Mouse (Mus musculus) neural tube, embryonic 12.5 days (tissue): Measurements from ENCODE around the gene Spem2. TPM values are rescaled to one million over a fixed set of nuclear protein-coding genes. Genes with fewer than 3 reads are reported as not detected.
"Not testable (repeated sequence)": the region's sequence is repeated elsewhere in the genome, so short reads cannot be mapped to it uniquely, and the experiment has no call there.

Source experiments
- ATAC-seq: fragments of 200-750 bp; cut with Nextera tagmentation; 2 replicates; pipeline ENCODE4 v1.8.0; 2017; ENCODE audit warnings: low read depth, mild to moderate bottlenecking, moderate TSS enrichment, moderate library complexity; ENCODE audit not compliant: low FRiP score
- H3K27ac ChIP-seq: fragments of 300-500 bp; sonication (generic); 2 replicates; pipeline ENCODE4 v1.5.1; 2016
- H3K27me3 ChIP-seq: fragments of 300-500 bp; sonication (generic); replicated peaks from 2 replicates; pipeline ENCODE4 v1.6.1; 2016; ENCODE audit warnings: mild to moderate bottlenecking
- H3K36me3 ChIP-seq: fragments of 300-500 bp; sonication (generic); 2 replicates; pipeline ENCODE4 v1.6.1; 2016; ENCODE audit warnings: mild to moderate bottlenecking
- H3K4me1 ChIP-seq: fragments of 300-500 bp; sonication (generic); 2 replicates; pipeline ENCODE4 v1.6.1; 2016
- H3K4me2 ChIP-seq: fragments of 300-500 bp; sonication (generic); replicated peaks from 2 replicates; pipeline ENCODE4 v1.6.1; 2016; ENCODE audit warnings: mild to moderate bottlenecking
- H3K4me3 ChIP-seq: fragments of 300-500 bp; sonication (generic); 2 replicates; pipeline ENCODE4 v1.5.1; 2016
- H3K9ac ChIP-seq: fragments of 300-500 bp; sonication (generic); 2 replicates; pipeline ENCODE4 v1.6.1; 2016; ENCODE audit warnings: mild to moderate bottlenecking
- H3K9me3 ChIP-seq: fragments of 300-500 bp; sonication (generic); 2 replicates; pipeline ENCODE4 v1.6.1; 2016; ENCODE audit warnings: mild to moderate bottlenecking
- WGBS: fragments of 180-500 bp; shearing (Covaris S2); methylation state at CpG from one replicate; pipeline ENCODE4 v1.1.7; 2016; 5-methylcytosine and 5-hydroxymethylcytosine counted together
- polyA plus RNA-seq: library from polyadenylated mRNA; unstranded; fragments of >200 nt; fragmentation: Nextera tagmentation; extraction: Ambion mirVana; gene quantifications from 2 replicates; pipeline ENCODE4 v1.2.1, GENCODE M21; 2016

The Spem2 gene
- polyA plus RNA-seq, result not detected in 2 replicates

DNA sequence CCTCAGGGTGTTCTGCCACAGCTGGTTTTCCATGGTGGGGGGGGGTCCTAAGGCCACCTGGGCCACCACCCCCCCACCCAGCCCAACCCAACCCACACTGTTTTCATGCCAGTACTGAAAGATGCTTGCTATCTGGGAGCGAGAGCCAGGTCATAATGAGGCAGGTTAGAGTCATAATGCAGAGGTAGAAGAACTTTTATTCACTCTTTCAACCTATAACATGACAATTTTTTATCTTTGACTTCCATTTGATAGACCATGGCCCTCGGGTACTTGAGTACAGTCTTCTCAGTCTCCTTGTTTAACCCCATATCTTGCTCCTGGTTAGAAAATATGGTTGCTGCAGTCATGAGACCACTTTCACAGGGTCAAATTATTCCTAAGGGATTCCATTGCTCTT is at the start of gene Spem2:
TSS of gene Spem2 (minus strand) at position 101 of the 400 bp plus-strand sequence.
- Histone ChIP-seq H3K9ac (no peak within 1 kb of the TSS), H3K36me3 (no peaks in the 10 kb centered on the region), H3K9me3 (peaks cover 12% of the 10 kb centered on the region; the same call in 1 of the 2 replicates), H3K4me1 (no peaks in the 10 kb centered on the region), H3K27ac (no peak within 1 kb of the TSS), H3K4me3 (no peak within 1 kb of the TSS), H3K4me2 (no peak within 1 kb of the TSS), H3K27me3 (no peaks in the 10 kb centered on the region)
- ATAC-seq, result no peak
- WGBS, result 81% methylated on average over 2 of the region's 2 CpGs

DNA sequence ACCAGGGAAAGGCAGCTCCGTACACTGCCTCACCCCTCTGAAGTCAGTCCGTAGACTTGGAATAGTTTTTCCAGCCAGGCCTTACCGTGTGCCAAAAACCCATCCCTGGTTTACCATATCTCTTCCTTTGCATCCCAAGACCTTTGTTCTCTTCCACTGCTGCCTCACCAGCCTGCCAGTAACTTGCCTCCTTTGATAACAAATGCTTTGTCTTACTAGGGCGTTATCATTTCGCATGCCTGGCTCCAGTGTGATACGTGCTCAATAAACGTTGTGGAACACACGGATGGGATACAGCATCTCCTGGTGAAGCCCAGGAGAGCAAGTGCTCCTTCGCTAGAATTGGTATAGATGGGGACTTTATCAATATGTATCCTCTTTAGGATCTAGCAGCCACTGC is 49.1 kb upstream of the Spem2 start:
- Histone ChIP-seq H3K4me2 (no peak overlapping the region), H3K4me1 (no peaks in the 10 kb centered on the region), H3K9ac (no peak overlapping the region), H3K4me3 (no peak overlapping the region), H3K36me3 (no peaks in the 10 kb centered on the region), H3K27ac (no peak overlapping the region), H3K27me3 (no peaks in the 10 kb centered on the region), H3K9me3 (no peaks in the 10 kb centered on the region)
- 68% methylated on average over 9 of the region's 9 CpGs for WGBS
- no peak for ATAC-seq

DNA sequence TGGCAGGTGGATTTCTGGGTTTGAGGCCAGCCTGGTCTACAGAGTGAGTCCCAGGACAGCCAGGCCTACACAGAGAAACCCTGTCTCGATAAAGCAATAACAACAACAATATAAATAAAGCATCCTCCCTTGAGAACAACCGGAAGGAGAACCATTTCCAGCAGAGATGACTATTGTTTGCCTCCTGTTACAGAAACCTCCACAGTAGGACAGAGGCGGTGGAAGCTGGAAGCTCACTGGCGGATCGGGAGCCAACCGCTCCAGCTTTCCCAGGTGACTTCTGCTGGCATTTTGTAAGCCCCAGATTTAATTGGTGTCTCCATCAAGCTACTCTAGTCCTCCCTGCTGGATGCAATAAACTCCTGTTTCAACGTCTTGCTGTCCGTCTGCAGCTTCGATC is 47.3 kb upstream of the Spem2 start:
- Histone ChIP-seq H3K36me3 (no peaks in the 10 kb centered on the region), H3K4me3 (no peak overlapping the region), H3K27ac (no peak overlapping the region), H3K9me3 (no peaks in the 10 kb centered on the region), H3K27me3 (no peaks in the 10 kb centered on the region), H3K4me1 (no peaks in the 10 kb centered on the region), H3K9ac (no peak overlapping the region), H3K4me2 (no peak overlapping the region)
- 82% methylated on average over 9 of the region's 9 CpGs for WGBS
- ATAC-seq, result no peak

- ATAC-seq, result no peak
- Histone ChIP-seq H3K36me3 (no peaks in the 10 kb centered on the region), H3K4me3 (no peak overlapping the region), H3K9ac (no peak overlapping the region), H3K9me3 (no peaks in the 10 kb centered on the region), H3K27me3 (peaks cover 6% of the 10 kb centered on the region; the same call in 1 of the 2 replicates), H3K27ac (no peak overlapping the region), H3K4me1 (no peaks in the 10 kb centered on the region), H3K4me2 (no peak overlapping the region)
- WGBS, result 54% methylated on average over 8 of the region's 8 CpGs
Observed at GRCm38 (mm10) chr11:69864138-69864860, 46.0 kb upstream of the Spem2 start.

DNA sequence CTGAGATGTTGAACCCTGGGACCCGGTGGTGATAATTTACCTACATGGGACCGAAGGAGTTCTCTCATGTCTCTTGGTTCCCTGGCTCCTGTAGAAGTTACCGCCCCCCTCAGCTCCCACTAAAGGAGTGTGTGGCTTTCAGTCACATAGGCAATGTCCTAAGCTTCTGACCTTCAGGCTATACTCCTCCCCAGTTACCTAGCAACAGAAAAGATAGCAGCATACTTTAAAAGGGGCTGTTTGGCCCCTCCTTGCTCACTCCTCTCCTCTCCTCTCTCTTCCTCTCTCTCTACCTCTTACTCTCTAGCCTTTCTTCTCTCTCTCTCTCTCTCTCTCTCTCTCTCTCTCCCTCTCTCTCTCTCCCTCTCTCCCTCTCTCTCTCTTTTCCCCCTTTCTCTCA is 45.5 kb upstream of the Spem2 start:
- not testable (repeated sequence) for H3K9ac ChIP-seq, H3K36me3 ChIP-seq, H3K4me1 ChIP-seq, H3K27ac ChIP-seq, ATAC-seq, H3K4me2 ChIP-seq, H3K4me3 ChIP-seq, H3K9me3 ChIP-seq
- peaks cover 12% of the 10 kb centered on the region for H3K27me3 ChIP-seq
- WGBS, result 81% methylated on average over 3 of the region's 3 CpGs

- H3K36me3 ChIP-seq, result no peaks in the 10 kb centered on the region
- no peak within 1 kb of the TSS for H3K4me2 ChIP-seq
- H3K27ac ChIP-seq, result no peak within 1 kb of the TSS
- H3K4me1 ChIP-seq, result peaks cover 2% of the 10 kb centered on the region
- H3K4me3 ChIP-seq, result no peak within 1 kb of the TSS
- H3K9ac ChIP-seq, result no peak within 1 kb of the TSS
- H3K27me3 ChIP-seq, result peaks cover 24% of the 10 kb centered on the region
- no peaks in the 10 kb centered on the region for H3K9me3 ChIP-seq
- 19% methylated on average over 30 of the region's 30 CpGs for WGBS
- no peak for ATAC-seq
Observed at GRCm38 (mm10) chr11:69858113-69858998, 40.1 kb upstream of the Spem2 start, which contains the start of gene Tnk1. Tnk1 (minus strand) TSS chr11:69858730.

- Histone ChIP-seq H3K4me1 (peaks cover 8% of the 10 kb centered on the region), H3K36me3 (peaks cover 20% of the 10 kb centered on the region), H3K9ac (no peak overlapping the region), H3K4me2 (0 out of 2 replicates have a peak overlapping the region, but pooled peaks have one; percentile 16), H3K27me3 (peaks cover 24% of the 10 kb centered on the region), H3K4me3 (no peak overlapping the region), H3K9me3 (no peaks in the 10 kb centered on the region), H3K27ac (no peak overlapping the region)
- no peak; the same call in 1 of the 2 replicates for ATAC-seq
- WGBS, result 25% methylated on average over 16 of the region's 16 CpGs
Observed at GRCm38 (mm10) chr11:69855347-69855746, 37.1 kb upstream of the Spem2 start.

GRCm38 (mm10) chr11:69854680-69855079 is 36.4 kb upstream of the Spem2 start:
- WGBS, result 86% methylated on average over 10 of the region's 10 CpGs
- no peak for ATAC-seq
- no peak overlapping the region for H3K27ac ChIP-seq

GRCm38 (mm10) chr11:69853994-69854393 is 35.7 kb upstream of the Spem2 start:
- WGBS, result 68% methylated on average over 7 of the region's 7 CpGs
- no peak for ATAC-seq
- Histone ChIP-seq H3K4me1 (peaks cover 8% of the 10 kb centered on the region), H3K4me3 (no peak overlapping the region), H3K36me3 (peaks cover 33% of the 10 kb centered on the region), H3K27ac (no peak overlapping the region), H3K9ac (no peak overlapping the region), H3K27me3 (peaks cover 15% of the 10 kb centered on the region), H3K4me2 (no peak overlapping the region), H3K9me3 (no peaks in the 10 kb centered on the region)

More at GRCm38 (mm10) chr11:69854680-69855079, 36.4 kb upstream of the Spem2 start:
- peaks cover 8% of the 10 kb centered on the region for H3K4me1 ChIP-seq
- no peaks in the 10 kb centered on the region for H3K9me3 ChIP-seq
- H3K36me3 ChIP-seq, result peaks cover 27% of the 10 kb centered on the region
- H3K9ac ChIP-seq, result no peak overlapping the region
- no peak overlapping the region for H3K4me2 ChIP-seq
- H3K4me3 ChIP-seq, result no peak overlapping the region
- H3K27me3 ChIP-seq, result peaks cover 21% of the 10 kb centered on the region

DNA sequence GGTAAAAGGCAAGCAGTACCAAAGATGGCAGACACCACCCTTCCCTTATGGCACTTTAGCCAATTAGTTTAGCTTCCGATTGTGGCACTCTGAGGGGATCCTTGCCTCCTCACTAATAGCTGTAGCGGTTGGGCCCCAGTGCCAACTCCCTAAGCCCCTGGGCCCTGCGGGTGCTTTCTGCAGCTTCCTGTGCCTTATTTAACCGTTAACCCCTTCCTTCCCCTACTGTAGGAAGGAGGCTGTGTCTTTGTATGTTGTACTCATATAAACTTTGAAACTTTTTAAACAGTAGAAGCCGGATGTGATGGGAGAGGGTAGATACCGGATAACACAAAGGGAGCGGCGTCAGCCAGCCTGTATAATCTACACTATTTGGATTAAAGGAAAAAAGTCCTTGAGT is 32.5 kb upstream of the Spem2 start:
- Histone ChIP-seq H3K27ac (no peak overlapping the region), H3K4me3 (no peak overlapping the region), H3K9me3 (no peaks in the 10 kb centered on the region), H3K4me1 (peaks cover 24% of the 10 kb centered on the region), H3K27me3 (no peaks in the 10 kb centered on the region), H3K36me3 (peaks cover 38% of the 10 kb centered on the region), H3K9ac (no peak overlapping the region), H3K4me2 (no peak overlapping the region)
- ATAC-seq, result no peak
- 81% methylated on average over 8 of the region's 8 CpGs for WGBS

- Histone ChIP-seq H3K4me1 (peaks cover 31% of the 10 kb centered on the region), H3K4me3 (no peak overlapping the region)
- 95% methylated on average over 15 of the region's 15 CpGs for WGBS
Observed at GRCm38 (mm10) chr11:69849884-69850283, 31.6 kb upstream of the Spem2 start.

GRCm38 (mm10) chr11:69849128-69849527 is 30.9 kb upstream of the Spem2 start:
- WGBS, result 93% methylated on average over 9 of the region's 9 CpGs
- H3K4me1 ChIP-seq, result peaks cover 31% of the 10 kb centered on the region
- no peak overlapping the region for H3K4me2 ChIP-seq
- peaks cover 38% of the 10 kb centered on the region for H3K36me3 ChIP-seq
- ATAC-seq, result no peak
- H3K4me3 ChIP-seq, result no peak overlapping the region
- no peaks in the 10 kb centered on the region for H3K27me3 ChIP-seq
- H3K27ac ChIP-seq, result no peak overlapping the region
- no peaks in the 10 kb centered on the region for H3K9me3 ChIP-seq
- no peak overlapping the region for H3K9ac ChIP-seq

More at GRCm38 (mm10) chr11:69849884-69850283, 31.6 kb upstream of the Spem2 start:
- no peak for ATAC-seq
- Histone ChIP-seq H3K27ac (no peak overlapping the region), H3K4me2 (no peak overlapping the region), H3K9ac (no peak overlapping the region), H3K27me3 (no peaks in the 10 kb centered on the region), H3K36me3 (peaks cover 38% of the 10 kb centered on the region), H3K9me3 (no peaks in the 10 kb centered on the region)
